Mouse (Mus musculus): ENCODE results near the gene Amn.

Amn gene

GRCm38 (mm10) chr12:111267673-111268325 is 3.1 kb upstream of the Amn start:
- no peak for DNase-seq (ENCODE audit: low spot score)

GRCm38 (mm10) chr12:111271406-111271805 is 511 bp downstream of the Amn start:
- no peak for DNase-seq (ENCODE audit: low spot score)

- DNase-seq (ENCODE audit: low spot score), result no peak
Measured at GRCm38 (mm10) chr12:111271966-111272365, 1.1 kb downstream of the Amn start.

- peak; percentile 74 for DNase-seq (ENCODE audit: low spot score)
Measured at GRCm38 (mm10) chr12:111272420-111272819, 1.5 kb downstream of the Amn start.

- DNase-seq (ENCODE audit: low spot score), result no peak
Measured at GRCm38 (mm10) chr12:111274006-111274405, 3.1 kb downstream of the Amn start.

- DNase-seq (ENCODE audit: low spot score), result no peak
Measured at GRCm38 (mm10) chr12:111274447-111275149, 3.7 kb downstream of the Amn start.

GRCm38 (mm10) chr12:111275150-111275841 is 4.4 kb downstream of the Amn start:
- no peak for DNase-seq (ENCODE audit: low spot score)

- DNase-seq (ENCODE audit: low spot score), result no peak
Measured at GRCm38 (mm10) chr12:111276371-111276770, 5.5 kb downstream of the Amn start.

- no peak for DNase-seq (ENCODE audit: low spot score)
Measured at GRCm38 (mm10) chr12:111283573-111283972, 12.7 kb downstream of the Amn start.

GRCm38 (mm10) chr12:111284532-111284931 is 13.6 kb downstream of the Amn start:
- DNase-seq (ENCODE audit: low spot score), result no peak

GRCm38 (mm10) chr12:111293025-111293424 is 22.1 kb downstream of the Amn start:
- no peak for DNase-seq (ENCODE audit: low spot score)

- no peak for DNase-seq (ENCODE audit: low spot score)
Measured at GRCm38 (mm10) chr12:111301322-111302017, 30.6 kb downstream of the Amn start.

- DNase-seq (ENCODE audit: low spot score), result no peak
Measured at GRCm38 (mm10) chr12:111302018-111302345, 31.1 kb downstream of the Amn start.

GRCm38 (mm10) chr12:111303702-111304337 is 32.9 kb downstream of the Amn start:
- DNase-seq (ENCODE audit: low spot score), result no peak

- DNase-seq (ENCODE audit: low spot score), result no peak
Measured at GRCm38 (mm10) chr12:111306821-111307220, 35.9 kb downstream of the Amn start.

GRCm38 (mm10) chr12:111309256-111309655 is 38.4 kb downstream of the Amn start:
- no peak for DNase-seq (ENCODE audit: low spot score)

- no peak for DNase-seq (ENCODE audit: low spot score)
Measured at GRCm38 (mm10) chr12:111309931-111310330, 39.0 kb downstream of the Amn start.

GRCm38 (mm10) chr12:111311775-111312174 is 40.9 kb downstream of the Amn start:
- DNase-seq (ENCODE audit: low spot score), result no peak

GRCm38 (mm10) chr12:111314273-111314672 is 43.4 kb downstream of the Amn start:
- no peak for DNase-seq (ENCODE audit: low spot score)

GRCm38 (mm10) chr12:111317694-111318093 is 46.8 kb downstream of the Amn start:
- no peak for DNase-seq (ENCODE audit: low spot score)

GRCm38 (mm10) chr12:111320549-111320948 is 49.7 kb downstream of the Amn start:
- DNase-seq (ENCODE audit: low spot score), result no peak

- DNase-seq (ENCODE audit: low spot score), result no peak
Measured at GRCm38 (mm10) chr12:111321832-111322231, 50.9 kb downstream of the Amn start.

Data from ovary, postnatal 14 days (tissue).